Mouse (Mus musculus): Measurements from ENCODE around the gene Cdiptos. TPM values are rescaled to one million over a fixed set of nuclear protein-coding genes. Genes with fewer than 3 reads are reported as not detected.
A peak's percentile ranks its signal among the peaks of the same experiment; 100 is the strongest.

The Cdiptos gene
- polyA plus RNA-seq, 1 experiment from 2014 or later, result 0.67 TPM

DNA sequence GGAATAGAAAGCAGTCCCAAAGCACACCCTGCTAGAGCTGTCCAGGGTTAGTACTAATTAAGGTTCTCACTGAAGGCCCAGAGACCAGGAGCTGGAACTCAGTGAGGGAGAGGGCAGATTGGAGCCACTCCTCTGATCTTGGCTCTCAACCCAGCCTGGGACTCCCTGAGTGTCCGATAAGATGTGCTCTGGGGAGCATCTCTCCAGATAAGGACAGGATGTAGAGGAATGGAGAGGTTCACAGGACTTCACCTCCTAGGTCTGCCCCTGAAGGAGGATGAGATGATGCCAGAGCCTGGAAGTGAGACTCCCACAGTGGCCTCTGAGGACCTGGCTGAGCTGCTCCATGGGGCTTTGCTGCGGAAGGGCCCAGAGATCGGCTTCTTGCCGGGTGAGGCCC is 24.2 kb downstream of the Cdiptos start:
- Histone ChIP-seq H3K9ac (ENCODE audit: low read depth, low read length) (no peak overlapping the region), H3K4me3 (ENCODE audit: low read depth, low read length) (no peak overlapping the region), H3K27ac (ENCODE audit: low read depth, low read length) (no peak overlapping the region), H3K4me2 (no peak overlapping the region), H3K4me1 (replicated peaks; ENCODE audit: control insufficient read depth, insufficient read depth, low read length) (peaks cover 10% of the 10 kb centered on the region), H3K27me3 (replicated peaks; ENCODE audit: control insufficient read depth, insufficient read depth, low read length) (peaks cover 35% of the 10 kb centered on the region), H3K9me3 (ENCODE audit: control insufficient read depth, low read length) (no peaks in the 10 kb centered on the region), H3K36me3 (ENCODE audit: control insufficient read depth, insufficient read depth, low read length) (no peaks in the 10 kb centered on the region)
- ATAC-seq (replicated peaks; ENCODE audit: low FRiP score), result no peak
- no peak for DNase-seq (ENCODE audit: low spot score)
- WGBS, result 15% methylated on average over 4 of the region's 4 CpGs

DNA sequence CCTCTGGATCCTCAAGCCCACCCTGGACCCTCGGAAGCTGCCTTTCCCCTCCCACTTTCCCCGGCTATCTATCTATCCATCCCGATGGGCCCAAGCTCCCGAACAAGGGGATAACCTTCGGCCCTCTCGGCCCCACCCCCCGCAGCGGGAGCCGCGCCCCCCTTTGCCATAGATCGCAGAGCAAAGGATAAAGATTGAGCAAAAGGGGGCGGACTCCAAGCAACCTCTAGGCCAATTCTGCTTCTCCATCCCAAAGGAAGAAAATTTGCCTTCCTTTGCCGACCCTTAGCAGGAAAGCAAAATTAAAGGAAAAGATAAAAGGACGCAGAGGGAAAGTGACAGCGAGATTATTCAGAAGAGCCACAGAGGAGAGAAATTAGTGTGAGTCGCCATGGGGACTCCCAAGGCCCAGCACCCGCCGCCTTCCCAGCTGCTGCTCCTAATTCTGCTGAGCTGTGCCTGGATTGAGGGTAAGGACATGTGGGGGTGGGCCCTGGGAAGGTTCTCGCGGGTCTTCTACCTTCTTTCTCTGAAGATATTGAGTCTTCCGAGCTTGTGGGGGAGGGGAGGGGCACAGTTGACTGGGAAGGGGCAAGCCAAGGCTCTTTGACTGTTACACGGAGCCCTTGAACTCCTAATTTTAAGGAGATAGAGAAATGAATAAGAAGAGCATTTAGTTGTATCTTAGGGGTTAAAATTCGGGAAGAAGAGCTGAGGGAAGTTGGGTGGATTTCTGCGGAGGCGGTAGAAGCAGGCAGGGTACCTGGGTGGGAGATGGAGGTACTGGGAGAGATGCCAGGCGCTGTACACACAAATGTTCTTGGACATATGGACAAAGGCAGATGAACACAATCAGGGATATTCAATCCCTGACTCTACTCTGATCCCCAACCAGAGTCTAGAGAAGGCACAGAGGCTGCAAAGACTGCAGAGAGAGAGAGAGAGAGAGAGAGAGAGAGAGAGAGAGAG is 25.0 kb downstream of the Cdiptos start:
- Histone ChIP-seq H3K4me2 (peak overlapping the region; percentile 99; the same call in 1 of the 2 replicates), H3K4me3 (ENCODE audit: low read depth, low read length) (no peak overlapping the region; the same call in 1 of the 2 replicates), H3K9ac (ENCODE audit: low read depth, low read length) (no peak overlapping the region), H3K4me1 (replicated peaks; ENCODE audit: control insufficient read depth, insufficient read depth, low read length) (peaks cover 10% of the 10 kb centered on the region), H3K36me3 (ENCODE audit: control insufficient read depth, insufficient read depth, low read length) (peaks cover 2% of the 10 kb centered on the region; the same call in 1 of the 2 replicates), H3K27me3 (replicated peaks; ENCODE audit: control insufficient read depth, insufficient read depth, low read length) (peaks cover 35% of the 10 kb centered on the region), H3K27ac (ENCODE audit: low read depth, low read length) (no peak overlapping the region), H3K9me3 (ENCODE audit: control insufficient read depth, low read length) (no peaks in the 10 kb centered on the region)
- ATAC-seq (replicated peaks; ENCODE audit: low FRiP score) (no peak), DNase-seq (ENCODE audit: low spot score) (no peak)
- WGBS, result 8% methylated on average over 26 of the region's 26 CpGs

- peak within 1 kb of the TSS; percentile 53 for H3K4me3 ChIP-seq (ENCODE audit: low read depth, low read length)
- peak within 1 kb of the TSS; percentile 99 for H3K4me2 ChIP-seq
- no peak within 1 kb of the TSS for H3K9ac ChIP-seq (ENCODE audit: low read depth, low read length)
- H3K9me3 ChIP-seq (ENCODE audit: control insufficient read depth, low read length), result no peaks in the 10 kb centered on the region
- peak; percentile 85 for ATAC-seq (replicated peaks; ENCODE audit: low FRiP score)
- H3K27me3 ChIP-seq (replicated peaks; ENCODE audit: control insufficient read depth, insufficient read depth, low read length), result peaks cover 35% of the 10 kb centered on the region
- DNase-seq (ENCODE audit: low spot score), result peak; percentile 96
- peaks cover 10% of the 10 kb centered on the region for H3K4me1 ChIP-seq (replicated peaks; ENCODE audit: control insufficient read depth, insufficient read depth, low read length)
- peaks cover 7% of the 10 kb centered on the region; the same call in 1 of the 2 replicates for H3K36me3 ChIP-seq (ENCODE audit: control insufficient read depth, insufficient read depth, low read length)
- H3K27ac ChIP-seq (ENCODE audit: low read depth, low read length), result no peak within 1 kb of the TSS
- 2% methylated on average over 42 of the region's 42 CpGs for WGBS
Measured at GRCm38 (mm10) chr7:126949793-126950646, 25.9 kb downstream of the Cdiptos start, which contains the start of gene Sez6l2. Gene Sez6l2, plus strand, starts transcription at chr7:126950563.

DNA sequence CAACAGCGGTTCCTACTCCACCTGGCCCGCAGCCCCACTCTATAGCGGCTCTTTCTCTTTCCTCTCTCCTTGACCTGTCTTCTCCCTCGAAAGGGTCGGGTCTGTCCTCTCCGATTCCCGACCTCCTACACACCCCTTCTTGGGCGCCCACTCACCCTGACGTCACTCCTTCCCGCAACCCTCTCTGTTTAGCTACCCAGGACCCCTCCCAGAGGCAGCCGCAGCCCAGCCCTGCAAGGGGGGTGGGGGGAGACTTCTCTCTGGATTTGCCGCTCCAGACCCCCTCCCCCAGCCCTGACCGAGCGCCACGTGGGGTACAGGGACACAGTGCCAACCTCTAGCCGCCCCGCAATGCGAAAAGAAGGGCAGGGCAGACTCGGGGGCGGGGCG is 26.5 kb downstream of the Cdiptos start, which contains the start of gene Asphd1:
TSS of gene Asphd1 (minus strand) at position 180 of the 390 bp plus-strand sequence.
- Histone ChIP-seq H3K9me3 (ENCODE audit: control insufficient read depth, low read length) (no peaks in the 10 kb centered on the region), H3K36me3 (ENCODE audit: control insufficient read depth, insufficient read depth, low read length) (peaks cover 7% of the 10 kb centered on the region; the same call in 1 of the 2 replicates), H3K9ac (ENCODE audit: low read depth, low read length) (no peak within 1 kb of the TSS), H3K27me3 (replicated peaks; ENCODE audit: control insufficient read depth, insufficient read depth, low read length) (peaks cover 35% of the 10 kb centered on the region), H3K4me1 (replicated peaks; ENCODE audit: control insufficient read depth, insufficient read depth, low read length) (peaks cover 10% of the 10 kb centered on the region), H3K27ac (ENCODE audit: low read depth, low read length) (no peak within 1 kb of the TSS), H3K4me3 (ENCODE audit: low read depth, low read length) (peak within 1 kb of the TSS; percentile 53), H3K4me2 (peak within 1 kb of the TSS; percentile 99)
- DNase-seq (ENCODE audit: low spot score), result no peak
- peak; percentile 32; the same call in 1 of the 2 replicates for ATAC-seq (replicated peaks; ENCODE audit: low FRiP score)
- WGBS, result 2% methylated on average over 21 of the region's 21 CpGs

DNA sequence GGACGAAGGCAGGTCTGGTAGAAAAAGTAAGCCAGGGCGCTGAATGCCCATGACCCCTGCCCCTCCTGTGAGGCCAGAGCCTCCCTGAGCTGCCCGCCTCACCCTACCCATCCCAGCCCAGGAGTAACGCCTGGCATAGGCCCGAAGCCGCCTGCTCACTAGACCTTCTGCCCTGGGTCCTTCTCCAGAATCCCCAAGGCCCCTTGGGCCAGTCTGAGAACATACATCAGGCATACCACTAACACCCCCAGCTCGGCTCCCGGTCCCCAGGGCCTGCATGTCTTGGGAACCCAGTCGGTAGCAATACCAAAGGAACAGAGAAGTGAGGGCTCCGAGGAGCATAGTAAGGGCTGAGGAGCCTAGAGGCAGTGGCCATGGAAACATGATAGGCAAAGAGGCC is 27.3 kb downstream of the Cdiptos start:
- ATAC-seq (replicated peaks; ENCODE audit: low FRiP score), result no peak
- DNase-seq (ENCODE audit: low spot score), result no peak
- WGBS, result 68% methylated on average over 10 of the region's 10 CpGs
- no peak overlapping the region for H3K4me3 ChIP-seq (ENCODE audit: low read depth, low read length)
- H3K9ac ChIP-seq (ENCODE audit: low read depth, low read length), result no peak overlapping the region
- no peak overlapping the region for H3K27ac ChIP-seq (ENCODE audit: low read depth, low read length)
- peaks cover 33% of the 10 kb centered on the region for H3K27me3 ChIP-seq (replicated peaks; ENCODE audit: control insufficient read depth, insufficient read depth, low read length)
- peaks cover 7% of the 10 kb centered on the region; the same call in 1 of the 2 replicates for H3K36me3 ChIP-seq (ENCODE audit: control insufficient read depth, insufficient read depth, low read length)
- H3K4me1 ChIP-seq (replicated peaks; ENCODE audit: control insufficient read depth, insufficient read depth, low read length), result peaks cover 10% of the 10 kb centered on the region
- H3K4me2 ChIP-seq, result no peak overlapping the region
- H3K9me3 ChIP-seq (ENCODE audit: control insufficient read depth, low read length), result no peaks in the 10 kb centered on the region

DNA sequence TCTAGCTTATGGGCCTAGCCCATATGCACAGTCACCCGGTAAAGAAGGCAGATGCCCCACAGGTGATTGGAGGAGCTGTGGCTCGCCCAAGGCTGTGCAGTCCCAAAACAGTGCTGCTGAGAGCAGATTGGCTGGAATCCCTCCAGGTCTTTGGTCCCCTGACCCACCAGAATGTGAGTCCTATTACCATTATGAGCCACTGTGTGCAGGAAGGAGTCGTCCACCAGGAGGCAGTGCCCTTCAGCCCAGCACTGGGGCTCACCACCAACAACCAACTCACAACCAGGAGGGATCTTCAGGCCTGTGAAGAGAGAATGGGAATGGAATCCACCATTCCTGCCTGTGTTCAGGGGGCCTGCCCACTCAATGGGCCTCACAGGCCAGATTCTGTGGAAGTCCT is 29.4 kb downstream of the Cdiptos start:
- WGBS, result 43% methylated on average over 3 of the region's 3 CpGs
- Histone ChIP-seq H3K36me3 (ENCODE audit: control insufficient read depth, insufficient read depth, low read length) (peaks cover 11% of the 10 kb centered on the region), H3K27ac (ENCODE audit: low read depth, low read length) (no peak overlapping the region), H3K9me3 (ENCODE audit: control insufficient read depth, low read length) (no peaks in the 10 kb centered on the region), H3K27me3 (replicated peaks; ENCODE audit: control insufficient read depth, insufficient read depth, low read length) (peaks cover 17% of the 10 kb centered on the region), H3K9ac (ENCODE audit: low read depth, low read length) (no peak overlapping the region), H3K4me1 (replicated peaks; ENCODE audit: control insufficient read depth, insufficient read depth, low read length) (peaks cover 10% of the 10 kb centered on the region), H3K4me2 (no peak overlapping the region), H3K4me3 (ENCODE audit: low read depth, low read length) (no peak overlapping the region)
- no peak for DNase-seq (ENCODE audit: low spot score)
- no peak; the same call in 1 of the 2 replicates for ATAC-seq (replicated peaks; ENCODE audit: low FRiP score)

- H3K4me3 ChIP-seq (ENCODE audit: low read depth, low read length), result no peak overlapping the region
- H3K36me3 ChIP-seq (ENCODE audit: control insufficient read depth, insufficient read depth, low read length), result peaks cover 22% of the 10 kb centered on the region
- H3K4me2 ChIP-seq, result no peak overlapping the region
- DNase-seq (ENCODE audit: low spot score), result no peak
- WGBS, result 83% methylated on average over 5 of the region's 5 CpGs
- no peaks in the 10 kb centered on the region for H3K27me3 ChIP-seq (replicated peaks; ENCODE audit: control insufficient read depth, insufficient read depth, low read length)
- no peak for ATAC-seq (replicated peaks; ENCODE audit: low FRiP score)
- H3K9ac ChIP-seq (ENCODE audit: low read depth, low read length), result no peak overlapping the region
- no peaks in the 10 kb centered on the region for H3K9me3 ChIP-seq (ENCODE audit: control insufficient read depth, low read length)
- H3K27ac ChIP-seq (ENCODE audit: low read depth, low read length), result no peak overlapping the region
- H3K4me1 ChIP-seq (replicated peaks; ENCODE audit: control insufficient read depth, insufficient read depth, low read length), result no peaks in the 10 kb centered on the region
Measured at GRCm38 (mm10) chr7:126941801-126942200, 34.1 kb downstream of the Cdiptos start.

DNA sequence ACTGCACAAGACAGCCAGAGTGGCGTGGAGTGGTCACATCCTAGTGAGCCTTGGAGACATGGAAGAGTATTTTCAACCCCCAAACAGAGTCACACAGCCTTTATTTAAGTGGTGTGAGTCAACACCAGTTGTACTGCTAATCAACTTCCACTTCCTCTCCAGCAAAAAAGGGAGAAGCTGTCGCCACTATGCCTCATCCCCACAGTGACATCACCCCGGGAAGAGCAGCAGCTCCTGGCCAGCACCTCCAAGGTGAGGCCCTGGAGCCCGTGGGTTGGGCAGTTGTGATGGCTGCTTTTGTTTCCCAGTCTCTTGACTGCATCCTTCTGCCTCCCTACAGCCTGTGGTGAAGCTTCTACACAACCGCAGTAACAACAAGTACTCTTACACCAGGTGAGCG is 34.7 kb downstream of the Cdiptos start:
- Histone ChIP-seq H3K27me3 (replicated peaks; ENCODE audit: control insufficient read depth, insufficient read depth, low read length) (no peaks in the 10 kb centered on the region), H3K36me3 (ENCODE audit: control insufficient read depth, insufficient read depth, low read length) (peaks cover 27% of the 10 kb centered on the region), H3K4me3 (ENCODE audit: low read depth, low read length) (no peak overlapping the region), H3K27ac (ENCODE audit: low read depth, low read length) (no peak overlapping the region), H3K4me1 (replicated peaks; ENCODE audit: control insufficient read depth, insufficient read depth, low read length) (no peaks in the 10 kb centered on the region), H3K4me2 (no peak overlapping the region), H3K9ac (ENCODE audit: low read depth, low read length) (no peak overlapping the region), H3K9me3 (ENCODE audit: control insufficient read depth, low read length) (no peaks in the 10 kb centered on the region)
- 60% methylated on average over 6 of the region's 6 CpGs for WGBS
- no peak for ATAC-seq (replicated peaks; ENCODE audit: low FRiP score)
- DNase-seq (ENCODE audit: low spot score), result no peak
